Mouse (Mus musculus) myocyte (in vitro differentiated cells): Measurements from ENCODE around the gene Kcna2. TPM values are rescaled to one million over a fixed set of nuclear protein-coding genes. Genes with fewer than 3 reads are reported as not detected.

Experiments
- H3K27me3 ChIP-seq: one replicate; pipeline ENCODE4 v1.6.1; 2011; ENCODE audit not compliant: control insufficient read depth, insufficient read depth, insufficient read length
- H3K36me3 ChIP-seq: one replicate; pipeline ENCODE4 v1.6.1; 2011; ENCODE audit not compliant: control insufficient read depth, insufficient read depth
- H3K4me2 ChIP-seq: one replicate; pipeline ENCODE4 v1.6.1; 2011; ENCODE audit warnings: low read depth, control low read depth
- H3K4me3 ChIP-seq: one replicate; pipeline ENCODE4 v1.5.1; 2011; ENCODE audit warnings: mild to moderate bottlenecking, control low read depth, moderate library complexity
- H3K79me2 ChIP-seq: one replicate; pipeline ENCODE4 v1.6.1; 2011; ENCODE audit not compliant: control insufficient read depth, insufficient read depth
- H3ac ChIP-seq: one replicate; pipeline ENCODE4 v1.6.1; 2011; ENCODE audit not compliant: control insufficient read depth, insufficient read length
- CEBPB ChIP-seq: IDR thresholded peaks from 2 replicates; pipeline ENCODE4 v1.6.1; 2011; ENCODE audit warnings: mild to moderate bottlenecking, moderate library complexity; ENCODE audit not compliant: poor library complexity, insufficient read depth, severe bottlenecking
- E2F4 ChIP-seq: IDR thresholded peaks from one replicate; pipeline ENCODE4 v1.6.1; 2011; ENCODE audit warnings: mild to moderate bottlenecking, control low read depth, moderate library complexity; ENCODE audit not compliant: insufficient read depth
- MAX ChIP-seq: IDR thresholded peaks from one replicate; pipeline ENCODE4 v1.6.1; 2011; ENCODE audit warnings: low read depth, mild to moderate bottlenecking, control low read depth
- MYOD1 ChIP-seq, 3 experiments: IDR thresholded peaks; one replicate each; pipeline ENCODE4 v1.6.1; 2011; ENCODE audit warnings: control low read depth in 2 of 3, low read depth in 2 of 3, mild to moderate bottlenecking in 2 of 3, moderate library complexity in 1 of 3; ENCODE audit not compliant: insufficient read length in 2 of 3, control insufficient read depth in 1 of 3
- MYOG ChIP-seq, 3 experiments: IDR thresholded peaks; one replicate each; pipeline ENCODE4 v1.6.1; 2011; ENCODE audit warnings: control low read depth in 2 of 3, low read depth in 2 of 3, mild to moderate bottlenecking in 2 of 3; ENCODE audit not compliant: insufficient read length in 2 of 3, control insufficient read depth in 1 of 3, insufficient read depth in 1 of 3
- POLR2A ChIP-seq: IDR thresholded peaks from one replicate; pipeline ENCODE4 v1.6.1; 2011; ENCODE audit warnings: low read depth, mild to moderate bottlenecking, control low read depth, moderate library complexity; ENCODE audit not compliant: insufficient read length
- POLR2AphosphoS2 ChIP-seq: IDR thresholded peaks from one replicate; pipeline ENCODE4 v1.6.1; 2011; ENCODE audit warnings: low read depth, control low read depth; ENCODE audit not compliant: insufficient read length
- REST ChIP-seq: IDR thresholded peaks from one replicate; pipeline ENCODE4 v1.6.1; 2011; ENCODE audit warnings: mild to moderate bottlenecking, control low read depth, moderate library complexity; ENCODE audit not compliant: insufficient read depth, insufficient read length
- SRF ChIP-seq: IDR thresholded peaks from one replicate; pipeline ENCODE4 v1.6.1; 2011; ENCODE audit warnings: low read depth; ENCODE audit not compliant: control insufficient read depth, insufficient read length
- TCF12 ChIP-seq: IDR thresholded peaks from one replicate; pipeline ENCODE4 v1.6.1; 2011; ENCODE audit warnings: mild to moderate bottlenecking, control low read depth; ENCODE audit not compliant: poor library complexity, insufficient read depth, severe bottlenecking
- TCF3 ChIP-seq: IDR thresholded peaks from one replicate; pipeline ENCODE4 v1.6.1; 2011; ENCODE audit warnings: low read depth, control low read depth; ENCODE audit not compliant: insufficient read length
- USF1 ChIP-seq: IDR thresholded peaks from one replicate; pipeline ENCODE4 v1.6.1; 2011; ENCODE audit warnings: low read depth, mild to moderate bottlenecking, control low read depth, moderate library complexity
- polyA plus RNA-seq: library from polyadenylated mRNA; unstranded; fragments of >200 nt; fragmentation: generic; extraction: Trizol; gene quantifications from one replicate; pipeline ENCODE4 v1.2.1, GENCODE M21; 2012; ENCODE audit warnings: missing spikeins

Kcna2 gene
- polyA plus RNA-seq, 1 experiment = not detected

DNA sequence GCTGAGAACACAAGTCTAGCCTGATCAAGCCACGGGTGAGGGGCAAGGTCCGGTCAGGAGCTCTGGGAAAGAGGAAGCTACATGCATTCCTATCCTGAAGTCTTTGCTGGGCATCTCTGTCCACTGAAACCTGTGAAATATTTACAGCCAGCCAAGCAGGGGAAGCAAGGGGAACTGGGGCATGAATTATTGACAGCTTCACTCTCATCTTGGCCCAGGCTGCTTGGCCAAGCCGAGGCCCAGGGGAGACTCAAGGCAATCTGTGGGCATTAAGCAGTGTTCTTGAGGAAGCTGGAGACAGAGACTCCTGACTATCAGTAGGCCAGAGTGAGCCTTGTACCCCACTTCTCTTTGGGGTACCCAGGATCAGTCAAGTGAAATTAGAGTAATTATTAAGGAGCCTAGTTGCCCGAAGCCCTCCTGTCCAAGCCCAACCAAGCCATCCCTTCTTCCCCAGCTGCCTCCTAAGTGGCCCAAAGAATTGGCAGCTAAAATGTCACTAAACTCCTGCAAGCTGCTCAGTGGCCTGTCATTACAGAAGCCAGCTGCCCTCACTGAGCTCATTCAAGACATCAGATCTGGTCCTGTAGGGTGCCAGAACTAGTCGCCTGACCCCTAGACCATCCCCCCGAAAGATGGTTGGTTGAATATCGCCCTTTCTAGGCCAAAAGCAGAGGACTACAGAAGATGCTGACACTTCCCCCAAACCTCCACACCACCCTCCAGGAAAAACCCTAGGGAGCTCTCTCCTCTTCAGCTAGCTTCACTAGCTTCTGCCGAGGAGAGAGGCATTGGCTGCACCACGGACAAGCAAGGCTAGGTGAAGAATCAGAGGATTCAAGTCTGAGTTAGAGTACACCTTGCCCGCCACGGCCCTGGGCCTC lies 53.1 kb downstream of the Kcna2 start:
- TF ChIP-seq TCF12 (no peak), POLR2A (no peak), CEBPB (no peak), MYOG (IDR thresholded peaks at IDR 0.05; ENCODE audit: control insufficient read depth in 1 of 3, insufficient read depth in 1 of 3, insufficient read length in 2 of 3, low read depth in 2 of 3) (no peak), SRF (no peak), E2F4 (no peak), REST (no peak), MYOD1 (IDR thresholded peaks at IDR 0.05; ENCODE audit: control insufficient read depth in 1 of 3, insufficient read length in 2 of 3, low read depth in 2 of 3) (no peak), POLR2AphosphoS2 (no peak), TCF3 (no peak)
- H3K79me2 ChIP-seq = no peaks in the 10 kb centered on the region
- H3K4me2 ChIP-seq = no peak overlapping the region
- no peak overlapping the region for H3ac ChIP-seq
- H3K4me3 ChIP-seq = no peak overlapping the region
- peaks cover 3% of the 10 kb centered on the region for H3K27me3 ChIP-seq
- no peaks in the 10 kb centered on the region for H3K36me3 ChIP-seq

DNA sequence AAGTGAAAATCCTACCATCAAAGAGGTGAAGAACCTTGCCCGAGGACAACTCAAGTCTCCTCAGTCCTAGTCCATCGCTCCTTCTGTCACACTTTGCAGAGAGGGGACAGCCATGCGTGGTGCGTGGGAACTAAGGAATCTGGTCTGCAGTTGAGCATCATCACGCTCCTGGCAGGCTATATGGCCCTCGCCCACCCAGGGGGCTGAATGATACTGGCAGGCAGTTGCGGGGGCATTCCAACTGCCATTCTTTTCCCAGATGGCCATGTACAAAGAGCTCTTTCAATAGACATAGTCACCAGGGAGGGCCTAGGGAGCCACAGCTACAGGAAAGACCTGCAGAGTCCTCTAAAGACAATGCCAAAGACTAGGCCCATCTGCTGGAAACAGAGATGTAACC lies 57.9 kb downstream of the Kcna2 start:
- Histone ChIP-seq H3K27me3 (peaks cover 3% of the 10 kb centered on the region), H3ac (no peak overlapping the region), H3K4me3 (no peak overlapping the region), H3K36me3 (no peaks in the 10 kb centered on the region), H3K4me2 (no peak overlapping the region), H3K79me2 (no peaks in the 10 kb centered on the region)
- TF ChIP-seq CEBPB (no peak), MYOD1 (IDR thresholded peaks at IDR 0.05; ENCODE audit: control insufficient read depth in 1 of 3, insufficient read length in 2 of 3, low read depth in 2 of 3) (no peak), POLR2AphosphoS2 (no peak), USF1 (no peak), SRF (no peak), MAX (no peak), TCF12 (no peak), E2F4 (no peak), MYOG (IDR thresholded peaks at IDR 0.05; ENCODE audit: control insufficient read depth in 1 of 3, insufficient read depth in 1 of 3, insufficient read length in 2 of 3, low read depth in 2 of 3) (no peak), REST (no peak), TCF3 (no peak), POLR2A (no peak)

DNA sequence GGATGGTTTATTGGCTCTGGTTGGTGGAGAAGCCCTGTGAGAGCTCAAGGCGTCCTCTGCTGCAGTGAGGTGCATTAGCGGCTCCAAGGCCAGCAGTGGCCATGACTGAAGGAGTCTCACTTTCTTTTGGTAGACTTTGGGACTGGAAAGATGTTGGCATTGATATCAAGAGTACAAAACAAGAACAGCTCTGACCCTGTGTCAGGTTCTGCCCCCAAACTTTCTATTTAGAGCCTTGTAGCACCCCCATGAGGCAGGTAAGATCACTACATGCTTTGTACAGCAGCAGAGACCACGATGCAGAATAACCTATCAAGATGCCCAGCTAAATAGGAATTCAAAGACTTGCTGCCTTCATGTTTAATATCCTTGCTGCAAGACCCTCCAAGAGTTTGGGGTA lies 58.5 kb downstream of the Kcna2 start:
- Histone ChIP-seq H3K4me3 (no peak overlapping the region), H3K36me3 (no peaks in the 10 kb centered on the region), H3K79me2 (no peaks in the 10 kb centered on the region), H3K27me3 (peaks cover 3% of the 10 kb centered on the region), H3K4me2 (no peak overlapping the region), H3ac (no peak overlapping the region)
- TF ChIP-seq SRF = no peak
- TF ChIP-seq USF1 = no peak
- no peak for TF ChIP-seq TCF12

DNA sequence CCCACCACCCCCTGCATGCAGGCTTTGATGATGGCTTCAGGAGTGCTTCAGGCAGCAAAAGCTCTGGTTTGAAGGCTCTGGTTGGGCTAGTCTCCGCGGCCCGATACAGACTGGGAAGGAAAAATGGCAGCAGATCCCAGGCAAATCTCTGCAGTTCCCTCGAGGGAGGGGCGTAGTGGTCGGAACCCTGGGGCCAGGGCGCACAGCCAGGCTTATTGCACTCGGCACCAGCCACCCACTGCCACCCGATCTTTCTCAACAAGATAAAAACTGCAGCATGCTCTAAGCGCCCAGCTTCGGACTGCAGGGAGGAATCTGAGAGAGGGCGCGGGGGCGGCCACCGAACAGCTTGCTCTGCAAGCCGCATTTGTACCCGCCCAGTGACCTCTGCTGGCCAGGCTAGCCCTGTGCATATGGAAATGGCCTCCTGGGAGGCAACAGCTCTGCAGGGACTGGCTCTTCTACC lies 58.9 kb downstream of the Kcna2 start:
- no peak overlapping the region for H3ac ChIP-seq
- no peak overlapping the region for H3K4me2 ChIP-seq
- TF ChIP-seq MYOG (IDR thresholded peaks at IDR 0.05; ENCODE audit: control insufficient read depth in 1 of 3, insufficient read depth in 1 of 3, insufficient read length in 2 of 3, low read depth in 2 of 3) (no peak), USF1 (no peak), CEBPB (no peak), REST (no peak), MYOD1 (IDR thresholded peaks at IDR 0.05; ENCODE audit: control insufficient read depth in 1 of 3, insufficient read length in 2 of 3, low read depth in 2 of 3) (no peak), E2F4 (no peak), POLR2AphosphoS2 (no peak), MAX (no peak), TCF12 (no peak), TCF3 (no peak), POLR2A (no peak), SRF (no peak)
- H3K79me2 ChIP-seq = no peaks in the 10 kb centered on the region
- no peaks in the 10 kb centered on the region for H3K36me3 ChIP-seq
- H3K27me3 ChIP-seq = peaks cover 3% of the 10 kb centered on the region
- H3K4me3 ChIP-seq = no peak overlapping the region

DNA sequence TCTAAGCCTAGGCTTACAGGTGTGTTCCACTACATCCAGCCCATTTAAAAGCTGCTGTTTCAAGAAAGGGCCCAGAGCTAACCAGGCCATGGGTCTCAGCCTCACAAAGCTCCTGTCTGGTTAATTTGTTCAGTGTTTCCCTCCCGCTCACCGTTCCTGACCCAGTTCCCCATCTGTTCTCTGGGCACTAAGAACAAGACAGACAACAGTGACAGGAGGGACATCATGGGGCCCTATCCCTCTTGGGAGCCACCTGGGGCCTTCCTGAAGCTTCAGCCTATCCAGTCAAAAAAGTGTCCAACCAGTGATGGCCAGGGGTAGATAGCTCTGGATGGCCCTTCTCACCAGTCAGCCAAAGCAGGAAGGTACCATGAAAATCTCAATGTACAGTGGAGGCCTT lies 61.8 kb downstream of the Kcna2 start:
- Histone ChIP-seq H3K4me2 (no peak overlapping the region), H3ac (no peak overlapping the region), H3K36me3 (no peaks in the 10 kb centered on the region), H3K4me3 (no peak overlapping the region), H3K79me2 (no peaks in the 10 kb centered on the region), H3K27me3 (peaks cover 3% of the 10 kb centered on the region)
- TF ChIP-seq USF1 = no peak
- TF ChIP-seq TCF3 = no peak
- TF ChIP-seq SRF = no peak
- TF ChIP-seq MAX = no peak

Other genes with a start within 250 kb of the Kcna2 start
- 0.07 TPM for gene Kcna3, start 65.0 kb upstream of the Kcna2 start, polyA plus RNA-seq
- not detected for gene Kcna10, start 81.9 kb downstream of the Kcna2 start, polyA plus RNA-seq
- gene Cym, start 120.6 kb downstream of the Kcna2 start, polyA plus RNA-seq = 0.05 TPM
- gene A630076J17Rik, start 129.5 kb downstream of the Kcna2 start, polyA plus RNA-seq = not detected
- gene Prok1, start 138.6 kb downstream of the Kcna2 start, polyA plus RNA-seq = 0.05 TPM
- gene Lamtor5, start 177.7 kb downstream of the Kcna2 start, polyA plus RNA-seq = 156 TPM
- 0.14 TPM for gene Slc16a4, start 190.1 kb downstream of the Kcna2 start, polyA plus RNA-seq
- 4.3 TPM for gene Rbm15, start 232.5 kb downstream of the Kcna2 start, polyA plus RNA-seq